Mouse (Mus musculus) myocyte (in vitro differentiated cells): ENCODE measurements around the gene Tmem242.

Source experiments
- CEBPB ChIP-seq: IDR thresholded peaks from 2 replicates; pipeline ENCODE4 v1.6.1; 2011; ENCODE audit warnings: mild to moderate bottlenecking, moderate library complexity; ENCODE audit not compliant: poor library complexity, insufficient read depth, severe bottlenecking
- MAX ChIP-seq: IDR thresholded peaks from one replicate; pipeline ENCODE4 v1.6.1; 2011; ENCODE audit warnings: low read depth, mild to moderate bottlenecking, control low read depth
- MYOG ChIP-seq, 3 experiments: IDR thresholded peaks; one replicate each; pipeline ENCODE4 v1.6.1; 2011; ENCODE audit warnings: control low read depth in 2 of 3, low read depth in 2 of 3, mild to moderate bottlenecking in 2 of 3; ENCODE audit not compliant: insufficient read length in 2 of 3, control insufficient read depth in 1 of 3, insufficient read depth in 1 of 3
- POLR2A ChIP-seq: IDR thresholded peaks from one replicate; pipeline ENCODE4 v1.6.1; 2011; ENCODE audit warnings: low read depth, mild to moderate bottlenecking, control low read depth, moderate library complexity; ENCODE audit not compliant: insufficient read length
- POLR2AphosphoS2 ChIP-seq: IDR thresholded peaks from one replicate; pipeline ENCODE4 v1.6.1; 2011; ENCODE audit warnings: low read depth, control low read depth; ENCODE audit not compliant: insufficient read length
- SRF ChIP-seq: IDR thresholded peaks from one replicate; pipeline ENCODE4 v1.6.1; 2011; ENCODE audit warnings: low read depth; ENCODE audit not compliant: control insufficient read depth, insufficient read length
- TCF12 ChIP-seq: IDR thresholded peaks from one replicate; pipeline ENCODE4 v1.6.1; 2011; ENCODE audit warnings: mild to moderate bottlenecking, control low read depth; ENCODE audit not compliant: poor library complexity, insufficient read depth, severe bottlenecking
- TCF3 ChIP-seq: IDR thresholded peaks from one replicate; pipeline ENCODE4 v1.6.1; 2011; ENCODE audit warnings: low read depth, control low read depth; ENCODE audit not compliant: insufficient read length
- USF1 ChIP-seq: IDR thresholded peaks from one replicate; pipeline ENCODE4 v1.6.1; 2011; ENCODE audit warnings: low read depth, mild to moderate bottlenecking, control low read depth, moderate library complexity

GRCm38 (mm10) chr17:5365992-5366398, 74.1 kb downstream of the Tmem242 start:
- TF ChIP-seq MYOG (IDR thresholded peaks at IDR 0.05; ENCODE audit: control insufficient read depth in 1 of 3, insufficient read depth in 1 of 3, insufficient read length in 2 of 3, low read depth in 2 of 3), result no peak
- no peak for TF ChIP-seq USF1
- TF ChIP-seq TCF12, result no peak
- no peak for TF ChIP-seq POLR2AphosphoS2
- no peak for TF ChIP-seq POLR2A
- no peak for TF ChIP-seq MAX
- TF ChIP-seq CEBPB, result no peak
- no peak for TF ChIP-seq SRF
- no peak for TF ChIP-seq TCF3
